Mouse (Mus musculus): ENCODE results near the gene Slc5a1.

The Slc5a1 gene

GRCm38 (mm10) chr5:33195246-33195852 is 91.3 kb downstream of the Slc5a1 start:
- no peak for DNase-seq

DNA sequence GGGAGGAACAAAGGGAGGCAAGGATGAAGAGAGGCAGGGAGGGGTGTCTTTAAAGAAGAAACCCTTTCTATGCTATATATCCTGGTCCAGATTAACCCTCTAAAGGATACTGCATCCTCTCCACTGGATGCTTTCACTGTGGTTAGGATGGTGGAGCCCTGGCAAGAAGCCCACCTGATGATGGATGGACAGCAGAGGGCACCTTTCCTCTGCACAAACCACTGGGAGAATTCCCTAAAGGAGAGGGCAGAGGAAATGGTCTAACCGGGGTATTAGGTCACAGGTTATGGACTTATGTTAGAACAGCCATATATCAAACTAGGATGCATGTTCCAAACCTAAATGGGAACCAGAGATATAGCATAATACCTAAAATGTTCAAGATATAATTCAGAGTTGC is 96.1 kb downstream of the Slc5a1 start:
- no peak for DNase-seq

GRCm38 (mm10) chr5:33201697-33202096 is 97.7 kb downstream of the Slc5a1 start:
- no peak for DNase-seq

DNA sequence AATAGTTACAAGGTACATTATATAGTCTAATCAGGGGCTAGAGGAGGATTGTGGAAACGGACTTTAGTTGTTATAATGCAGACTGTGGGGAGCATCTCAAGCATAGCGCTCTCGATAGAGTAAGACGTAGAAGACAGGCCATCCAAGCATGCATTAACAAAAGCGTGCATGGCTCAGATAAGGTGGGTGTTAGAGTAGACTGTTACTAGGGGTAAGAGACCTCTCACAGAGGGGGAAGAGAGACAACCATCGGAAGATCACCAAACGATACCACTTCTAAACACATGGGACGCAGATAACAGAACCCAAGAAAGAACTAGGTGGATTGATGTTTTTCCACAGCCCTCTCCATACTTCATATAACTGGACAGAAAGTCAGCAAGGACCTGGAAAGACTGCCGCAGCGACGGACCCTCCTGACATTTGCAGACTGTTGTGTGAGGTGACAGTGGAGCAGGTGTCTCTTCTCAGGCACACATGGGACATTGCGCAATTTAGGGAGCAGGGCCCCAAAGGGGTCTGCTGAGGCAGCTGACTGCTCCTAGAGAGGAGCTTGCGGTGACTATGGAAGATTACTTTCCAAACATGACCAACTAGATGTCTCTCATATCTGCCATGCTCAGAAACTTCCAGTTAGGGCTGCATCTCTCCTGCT is 98.6 kb downstream of the Slc5a1 start:
- no peak for DNase-seq

DNA sequence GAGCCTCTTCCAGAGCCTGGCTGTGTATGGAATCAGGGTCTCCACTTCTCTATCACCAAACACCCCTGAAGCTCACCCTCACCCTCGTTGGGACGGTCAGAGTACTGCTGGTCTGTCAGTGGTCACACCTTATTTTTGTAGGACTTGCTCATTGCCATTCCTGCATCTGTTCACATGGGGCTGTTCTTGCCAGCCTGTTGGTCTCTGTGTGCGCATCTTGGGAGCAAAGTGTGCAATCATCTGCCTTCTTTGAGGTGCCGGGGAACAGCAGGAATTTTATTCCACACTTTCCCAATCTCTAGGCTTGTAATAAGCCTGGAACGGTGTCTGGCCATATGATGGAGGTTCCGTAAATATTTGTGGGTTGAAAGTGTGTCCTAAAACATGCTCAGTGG is 99.1 kb downstream of the Slc5a1 start:
- no peak for DNase-seq

DNA sequence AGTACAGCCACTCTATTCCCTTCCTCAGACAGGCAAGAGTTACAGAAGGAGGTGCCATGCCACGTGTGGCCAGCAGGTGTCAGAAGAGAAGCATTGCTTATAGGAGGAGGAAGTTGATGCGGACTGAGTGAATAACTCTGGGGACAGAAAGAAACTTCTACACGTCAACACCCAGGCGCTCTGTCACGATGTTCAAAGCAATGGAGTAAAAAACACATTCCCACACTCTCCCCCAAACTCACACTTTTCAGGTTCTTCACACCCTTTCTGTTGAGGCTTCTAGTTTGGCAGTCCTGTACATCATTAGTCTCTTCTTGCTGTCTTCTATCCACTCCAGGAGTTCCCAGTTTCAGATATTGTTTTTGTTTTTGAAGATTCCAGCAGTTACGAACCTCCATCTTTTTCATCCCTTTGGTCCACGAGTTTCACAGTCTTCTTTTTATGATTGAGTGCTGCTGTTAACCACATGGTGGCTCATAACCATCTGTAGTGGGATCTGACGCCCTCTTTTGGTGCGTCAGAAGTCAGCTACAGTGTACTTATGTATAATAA is 99.7 kb downstream of the Slc5a1 start:
- DNase-seq: peak; percentile 91

DNA sequence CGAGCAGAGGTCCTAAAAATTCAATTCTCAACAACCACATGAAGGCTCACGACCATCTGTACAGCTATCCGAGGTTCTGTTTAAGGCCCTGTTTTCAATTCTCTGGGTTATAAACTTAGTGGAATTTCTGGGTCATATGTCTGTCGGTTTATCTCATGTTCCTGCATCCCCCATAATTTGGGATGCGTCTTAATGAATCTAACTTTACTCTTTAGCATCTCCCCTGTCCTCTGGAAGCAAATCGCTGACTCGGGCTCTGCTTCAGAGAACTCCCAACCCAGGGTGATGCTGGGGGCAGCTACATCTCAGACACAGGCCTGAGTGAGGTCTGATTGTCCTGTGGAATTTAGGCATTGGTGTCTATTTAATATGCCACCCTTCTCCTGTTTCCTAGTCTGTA is 100.3 kb downstream of the Slc5a1 start:
- DNase-seq: no peak

- no peak for DNase-seq
Observed at GRCm38 (mm10) chr5:33206328-33206727, 102.3 kb downstream of the Slc5a1 start.

GRCm38 (mm10) chr5:33207136-33207535 is 103.1 kb downstream of the Slc5a1 start:
- no peak for DNase-seq

- no peak for DNase-seq
Observed at GRCm38 (mm10) chr5:33208533-33209245, 104.7 kb downstream of the Slc5a1 start.

DNA sequence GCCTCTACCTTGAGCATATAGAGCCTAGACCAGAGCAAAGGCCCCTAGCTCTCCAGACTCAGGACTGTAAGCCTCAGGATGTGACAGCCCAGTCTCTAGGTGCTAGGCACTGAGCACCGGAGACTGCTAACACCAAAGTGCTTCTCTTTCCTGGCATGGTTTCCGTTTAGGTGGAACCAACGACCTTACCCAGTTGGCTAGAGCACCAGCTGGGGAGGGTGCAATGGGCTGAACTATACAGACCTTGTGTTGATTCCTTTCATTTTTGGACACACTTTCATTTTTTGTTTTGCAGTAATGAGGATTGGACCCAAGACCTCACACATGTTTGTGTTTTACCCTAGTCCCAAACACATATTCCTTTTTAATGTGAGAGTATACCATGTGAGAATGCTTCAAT is 106.5 kb downstream of the Slc5a1 start:
- no peak for DNase-seq

DNA sequence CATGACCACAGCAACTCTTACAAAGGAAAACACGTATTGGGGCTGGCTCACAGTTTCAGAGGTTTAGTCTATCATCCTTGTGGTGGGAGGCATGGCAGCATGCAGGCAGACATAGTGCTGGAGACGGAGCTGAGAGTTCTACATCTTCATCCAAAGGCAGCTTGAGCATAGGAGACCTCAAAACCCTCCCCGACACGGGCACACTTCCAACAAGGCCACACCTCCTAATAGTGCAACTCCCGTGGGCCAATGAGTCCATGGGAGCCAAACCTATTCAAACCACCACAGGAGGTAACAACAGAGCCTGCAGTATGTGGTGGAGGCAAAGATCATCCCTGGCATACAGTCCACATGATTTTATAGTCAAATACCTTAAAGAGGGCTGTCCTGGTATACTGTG is 107.2 kb downstream of the Slc5a1 start:
- DNase-seq: no peak

All from lung, postnatal 10 days (tissue).